Mouse (Mus musculus) limb, embryonic 14.5 days (tissue): ENCODE data around the gene Ssu2. TPM values are rescaled to one million over a fixed set of nuclear protein-coding genes. Genes with fewer than 3 reads are reported as not detected.
A peak's percentile ranks its signal among the peaks of the same experiment; 100 is the strongest.

ENCODE experiments used
- ATAC-seq: fragments of 200-750 bp; cut with Nextera tagmentation; 2 replicates; pipeline ENCODE4 v1.8.0; 2017; ENCODE audit warnings: low read depth, moderate number of reproducible peaks, moderate TSS enrichment; ENCODE audit not compliant: low FRiP score
- DNase-seq: peaks from one replicate; pipeline ENCODE4 v3.0.0-alpha.2; 2015; ENCODE audit warnings: low spot score
- H3K27ac ChIP-seq: fragments of 300-500 bp; sonication (generic); replicated peaks from 2 replicates; pipeline ENCODE4 v1.5.1; 2014; ENCODE audit warnings: low read depth, mild to moderate bottlenecking, low read length, moderate library complexity, mixed read lengths
- H3K27me3 ChIP-seq: fragments of 300-500 bp; sonication (generic); 2 replicates; pipeline ENCODE4 v1.6.1; 2014; ENCODE audit warnings: low read length, mixed read lengths; ENCODE audit not compliant: control insufficient read depth, insufficient read depth
- H3K36me3 ChIP-seq: fragments of 300-500 bp; sonication (generic); 2 replicates; pipeline ENCODE4 v1.6.1; 2014; ENCODE audit warnings: mild to moderate bottlenecking, low read length, moderate library complexity, mixed read lengths; ENCODE audit not compliant: control insufficient read depth, insufficient read depth
- H3K4me1 ChIP-seq: fragments of 300-500 bp; sonication (generic); 2 replicates; pipeline ENCODE4 v1.6.1; 2014; ENCODE audit warnings: antibody characterized with exemption, low read length, mixed read lengths; ENCODE audit not compliant: control insufficient read depth, insufficient read depth
- H3K4me2 ChIP-seq: fragments of 300-500 bp; sonication (generic); replicated peaks from 2 replicates; pipeline ENCODE4 v1.6.1; 2014; ENCODE audit warnings: low read depth, mild to moderate bottlenecking, low read length, moderate library complexity; ENCODE audit not compliant: severe bottlenecking
- H3K4me3 ChIP-seq: fragments of 300-500 bp; sonication (generic); replicated peaks from 2 replicates; pipeline ENCODE4 v1.5.1; 2014; ENCODE audit warnings: low read length
- H3K9ac ChIP-seq: fragments of 300-500 bp; sonication (generic); 2 replicates; pipeline ENCODE4 v1.6.1; 2014; ENCODE audit warnings: mild to moderate bottlenecking, low read depth, low read length, moderate library complexity; ENCODE audit not compliant: severe bottlenecking
- H3K9me3 ChIP-seq: fragments of 300-500 bp; sonication (generic); 2 replicates; pipeline ENCODE4 v1.6.1; 2016; ENCODE audit warnings: low read length; ENCODE audit not compliant: control insufficient read depth
- POLR2A ChIP-seq: fragments of 200-500 bp; IDR thresholded peaks from 2 replicates; pipeline ENCODE4 v1.8.0; 2012; ENCODE audit warnings: inconsistent platforms, mild to moderate bottlenecking, moderate library complexity, borderline replicate concordance; ENCODE audit not compliant: insufficient read depth, insufficient read length; ENCODE audit errors: extremely low read depth
- WGBS: fragments of 180-500 bp; shearing (Covaris S2); extraction: QIAGEN DNeasy Blood & Tissue Kit; methylation state at CpG from one replicate; pipeline ENCODE4 v1.1.7; 2014; 5-methylcytosine and 5-hydroxymethylcytosine counted together
- polyA plus RNA-seq, 2 experiments: library from polyadenylated mRNA; depleted of rRNA in 1 of 2; stranded (reverse) in 1 of 2; unstranded in 1 of 2; fragments of >200 nt; fragmentation: Nextera tagmentation in 1 of 2; extraction: Ambion mirVana in 1 of 2; gene quantifications; 2 replicates each; pipeline versions ENCODE4 v1.2.1 to v1.2.3; 2012 to 2014

Ssu2 gene
- polyA plus RNA-seq, 2 experiments = 2.7 to 3.0 TPM

GRCm38 (mm10) chr6:112364581-112364980, 23.2 kb downstream of the Ssu2 start:
- Histone ChIP-seq H3K4me3 (no peak overlapping the region), H3K4me2 (no peak overlapping the region), H3K9me3 (no peaks in the 10 kb centered on the region), H3K9ac (no peak overlapping the region), H3K27ac (no peak overlapping the region), H3K4me1 (no peaks in the 10 kb centered on the region), H3K27me3 (no peaks in the 10 kb centered on the region), H3K36me3 (no peaks in the 10 kb centered on the region)
- DNase-seq = peak; percentile 79
- no peak for ATAC-seq
- WGBS = 46% methylated on average over 2 of the region's 2 CpGs
- TF ChIP-seq POLR2A = no peak

DNA sequence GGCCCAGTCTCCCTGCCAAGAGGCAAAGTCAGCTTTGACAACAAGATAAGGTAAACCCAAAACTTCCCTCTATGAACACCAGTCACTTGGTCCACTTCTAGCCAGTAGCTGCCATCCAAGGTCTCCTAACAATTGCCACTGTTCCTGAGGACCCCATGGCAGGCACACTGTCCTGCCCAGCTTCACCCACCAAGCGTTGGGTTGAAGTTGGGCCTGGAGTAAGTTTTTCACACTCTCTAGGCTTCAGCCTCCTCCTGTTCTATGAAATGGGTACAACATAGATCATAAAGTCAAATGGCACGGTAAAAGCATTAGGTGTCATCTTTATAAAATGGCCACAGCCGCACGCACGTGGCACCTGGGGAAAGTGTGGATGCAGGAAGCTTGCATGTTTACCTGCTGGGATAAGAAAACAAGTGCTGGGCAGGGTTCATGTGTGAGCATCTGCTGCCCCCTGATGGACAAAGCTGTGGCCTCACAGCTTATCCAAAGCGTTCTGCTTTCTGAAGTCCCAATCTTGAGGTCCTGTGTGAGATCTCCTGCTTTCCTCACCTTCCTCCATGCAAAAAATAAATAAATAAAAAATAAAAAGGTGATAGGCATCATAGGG, 25.4 kb downstream of the Ssu2 start:
- no peaks in the 10 kb centered on the region for H3K9me3 ChIP-seq
- TF ChIP-seq POLR2A = no peak
- no peak overlapping the region for H3K4me2 ChIP-seq
- no peak overlapping the region for H3K27ac ChIP-seq
- no peak overlapping the region for H3K4me3 ChIP-seq
- 33% methylated on average over 6 of the region's 6 CpGs for WGBS
- DNase-seq = peak; percentile 74
- H3K4me1 ChIP-seq = no peaks in the 10 kb centered on the region
- no peaks in the 10 kb centered on the region for H3K36me3 ChIP-seq
- H3K27me3 ChIP-seq = no peaks in the 10 kb centered on the region
- no peak for ATAC-seq
- no peak overlapping the region for H3K9ac ChIP-seq

GRCm38 (mm10) chr6:112360676-112361075, 27.1 kb downstream of the Ssu2 start:
- DNase-seq = no peak
- Histone ChIP-seq H3K4me3 (no peak overlapping the region), H3K27me3 (no peaks in the 10 kb centered on the region), H3K27ac (no peak overlapping the region), H3K4me1 (no peaks in the 10 kb centered on the region), H3K36me3 (no peaks in the 10 kb centered on the region), H3K9me3 (no peaks in the 10 kb centered on the region), H3K4me2 (no peak overlapping the region), H3K9ac (no peak overlapping the region)
- no peak for ATAC-seq
- no peak for TF ChIP-seq POLR2A
- WGBS = 85% methylated on average over 8 of the region's 8 CpGs

DNA sequence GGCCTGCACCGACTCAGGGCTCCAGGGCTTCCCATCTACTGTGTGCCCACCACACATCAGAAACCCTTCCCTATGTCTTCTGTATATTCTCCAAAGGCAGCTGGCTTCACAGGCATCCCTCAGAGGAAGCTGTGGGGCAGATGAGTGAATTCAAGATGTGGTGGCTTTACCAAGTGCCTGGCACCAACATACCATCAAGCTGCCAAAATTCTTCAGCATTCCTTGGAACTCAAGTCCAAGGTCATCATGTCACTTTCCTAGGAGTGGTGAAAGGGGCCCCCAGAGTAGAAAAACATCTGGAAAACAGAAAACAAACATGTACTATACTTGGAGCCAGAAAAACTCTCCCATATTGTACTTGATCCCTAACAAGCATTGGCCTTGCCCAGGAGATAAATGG, 28.5 kb downstream of the Ssu2 start:
- DNase-seq (no peak), ATAC-seq (no peak)
- no peaks in the 10 kb centered on the region for H3K27me3 ChIP-seq
- no peak overlapping the region for H3K4me3 ChIP-seq
- TF ChIP-seq POLR2A = no peak
- H3K36me3 ChIP-seq = no peaks in the 10 kb centered on the region
- H3K9me3 ChIP-seq = no peaks in the 10 kb centered on the region
- 100% methylated on average over 1 of the region's 1 CpGs for WGBS
- no peak overlapping the region for H3K4me2 ChIP-seq
- H3K9ac ChIP-seq = no peak overlapping the region
- no peaks in the 10 kb centered on the region for H3K4me1 ChIP-seq
- no peak overlapping the region for H3K27ac ChIP-seq

DNA sequence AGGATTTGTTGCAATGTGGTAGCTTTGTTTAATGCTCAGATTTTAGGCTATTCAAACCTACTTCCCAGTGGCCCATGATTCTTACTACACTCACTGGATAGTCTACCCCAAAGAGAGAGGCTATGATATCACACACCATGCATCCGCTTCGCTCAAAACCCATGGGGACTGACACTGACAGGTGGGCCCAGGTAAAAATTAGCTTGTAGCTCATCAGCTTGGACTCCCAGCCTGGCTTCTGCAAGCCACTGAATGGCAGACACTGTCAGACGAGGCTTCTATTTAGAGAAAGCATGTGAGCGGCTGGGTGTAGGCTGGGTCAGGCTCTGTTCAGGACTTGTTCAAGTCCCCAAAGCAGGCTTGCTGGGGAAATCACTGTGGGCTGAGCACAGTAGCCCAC, 37.4 kb downstream of the Ssu2 start:
- H3K4me1 ChIP-seq = no peaks in the 10 kb centered on the region
- no peak for TF ChIP-seq POLR2A
- ATAC-seq (no peak), DNase-seq (no peak)
- H3K36me3 ChIP-seq = no peaks in the 10 kb centered on the region
- H3K4me2 ChIP-seq = no peak overlapping the region
- 89% methylated on average over 4 of the region's 4 CpGs for WGBS
- H3K9ac ChIP-seq = no peak overlapping the region
- no peak overlapping the region for H3K4me3 ChIP-seq
- H3K27me3 ChIP-seq = no peaks in the 10 kb centered on the region
- H3K9me3 ChIP-seq = no peaks in the 10 kb centered on the region
- H3K27ac ChIP-seq = no peak overlapping the region

DNA sequence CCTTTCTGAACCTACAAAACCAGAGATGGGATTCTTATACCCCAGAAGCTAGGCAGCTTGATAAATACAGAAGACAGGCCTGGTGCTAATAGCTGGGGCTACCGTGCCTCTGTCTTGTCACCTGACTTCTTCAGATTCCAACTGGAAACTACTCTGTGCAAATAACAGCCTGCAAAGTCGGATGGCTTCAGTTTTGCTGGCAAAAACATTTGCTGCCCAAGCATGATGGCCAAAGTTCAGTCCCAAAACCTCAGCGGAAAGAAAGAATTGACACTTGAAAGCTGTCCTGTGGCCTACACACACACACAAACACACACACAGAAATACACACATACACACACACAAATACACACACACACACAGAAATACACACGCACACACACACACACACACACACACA, 48.8 kb downstream of the Ssu2 start:
- ATAC-seq (no peak), DNase-seq (no peak)
- Histone ChIP-seq H3K36me3 (no peaks in the 10 kb centered on the region), H3K9me3 (no peaks in the 10 kb centered on the region), H3K27ac (no peak overlapping the region), H3K4me3 (no peak overlapping the region), H3K4me1 (no peaks in the 10 kb centered on the region), H3K9ac (no peak overlapping the region), H3K27me3 (no peaks in the 10 kb centered on the region), H3K4me2 (no peak overlapping the region)
- no peak for TF ChIP-seq POLR2A
- WGBS = 82% methylated on average over 4 of the region's 4 CpGs
